Mouse (Mus musculus): ENCODE results near the gene Clec12b. TPM values are rescaled to one million over a fixed set of nuclear protein-coding genes. Genes with fewer than 3 reads are reported as not detected.
"Not testable (repeated sequence)": the region's sequence is repeated elsewhere in the genome, so short reads cannot be mapped to it uniquely, and the experiment has no call there.

Clec12b gene
- total RNA-seq, 4 experiments from 2014 or later = 0.25 TPM; not detected in 3

DNA sequence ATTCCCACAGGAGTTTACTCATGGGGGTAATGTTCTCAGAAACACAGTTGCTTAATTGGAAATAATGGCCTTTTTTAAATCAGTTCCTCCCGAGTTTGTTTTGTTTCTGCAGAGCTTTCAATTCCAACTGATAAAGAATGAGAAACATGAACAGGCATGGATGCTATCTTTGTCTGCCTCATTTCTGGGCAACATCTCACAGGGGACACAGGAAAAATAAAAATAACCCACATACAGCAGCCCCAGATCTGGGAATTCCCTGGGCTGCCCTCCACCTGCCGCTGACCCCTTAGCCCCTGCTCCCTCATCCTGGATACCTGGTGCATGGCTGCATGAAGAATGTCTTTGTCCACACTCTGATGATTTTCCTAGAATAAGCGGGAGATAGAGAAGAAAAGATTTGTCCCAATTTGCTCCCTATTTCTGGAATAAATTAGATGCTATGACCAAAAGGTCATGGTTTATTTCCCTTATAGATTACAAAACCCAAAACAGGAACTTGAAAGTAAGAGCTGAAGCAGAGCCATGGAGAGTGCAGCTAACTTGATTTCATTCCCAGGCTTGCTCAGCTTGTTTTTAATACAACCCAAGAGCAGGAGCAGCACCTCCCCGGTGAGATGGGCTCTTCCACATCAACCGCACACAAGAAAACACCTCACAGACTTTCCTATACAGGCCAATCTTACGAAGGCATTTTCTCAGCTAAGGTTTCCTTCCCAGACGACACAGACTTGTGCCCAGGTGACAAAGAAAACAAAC, 16.1 kb downstream of the Clec12b start:
- DNase-seq (ENCODE audit: low spot score) = no peak

DNA sequence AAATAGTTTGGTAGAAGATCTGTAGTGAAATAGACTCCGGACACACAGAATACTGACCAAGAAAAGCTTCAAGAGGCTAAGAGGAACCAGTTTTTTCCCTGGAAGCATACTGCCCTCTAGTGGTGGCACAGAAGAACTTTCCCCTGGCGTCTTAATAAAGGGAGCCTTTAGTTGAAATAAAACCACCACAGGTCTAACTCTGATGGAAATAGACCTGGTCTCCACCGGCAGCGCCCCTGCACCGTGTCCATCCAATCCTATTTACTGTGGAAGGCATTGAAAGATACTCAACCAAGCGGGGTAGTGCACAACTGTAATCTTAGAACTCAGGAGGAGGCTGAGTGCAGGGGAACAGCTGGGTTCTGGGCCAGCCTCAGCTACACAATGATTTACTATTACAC, 19.7 kb downstream of the Clec12b start:
- peak; percentile 58 for DNase-seq (ENCODE audit: low spot score)

DNA sequence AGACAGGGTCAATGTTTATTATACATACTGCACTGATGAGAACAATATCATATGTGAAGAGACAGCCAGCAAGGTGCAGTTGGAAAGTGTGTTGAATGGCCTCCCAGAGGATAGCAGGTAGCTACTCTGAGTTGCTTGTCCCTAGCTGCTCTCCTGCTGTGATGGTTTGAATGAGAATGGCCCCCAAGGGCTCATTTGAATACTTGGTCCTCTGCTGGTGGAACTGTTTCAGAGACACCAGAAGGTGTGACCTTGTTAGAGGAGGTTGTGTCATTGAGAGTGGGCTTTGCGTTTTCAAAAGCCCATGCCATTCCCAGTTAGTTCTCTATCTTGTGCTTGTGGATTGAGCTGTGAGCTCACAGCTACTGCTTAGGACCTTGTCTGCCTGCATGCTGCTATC, 21.7 kb downstream of the Clec12b start:
- no peak for DNase-seq (ENCODE audit: low spot score)

DNA sequence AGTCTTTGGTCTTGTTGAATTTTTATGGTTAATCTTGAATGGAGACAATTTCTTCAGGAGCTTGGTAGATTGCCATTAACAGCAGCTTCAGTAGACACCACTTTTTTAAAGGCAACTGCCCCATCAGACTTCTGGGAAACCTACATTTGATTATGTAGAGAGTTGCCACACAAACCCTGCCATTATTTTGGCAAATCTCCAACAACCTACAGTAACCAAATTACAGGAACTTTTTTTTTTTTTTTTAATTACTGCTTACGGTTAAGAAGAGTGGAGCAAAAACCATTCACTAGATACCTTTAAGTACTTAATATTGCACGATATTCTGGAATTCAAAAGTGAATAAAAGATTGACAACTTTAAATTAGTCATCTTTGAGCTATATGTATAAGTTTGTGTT, 26.2 kb downstream of the Clec12b start:
- DNase-seq (ENCODE audit: low spot score) = no peak

DNA sequence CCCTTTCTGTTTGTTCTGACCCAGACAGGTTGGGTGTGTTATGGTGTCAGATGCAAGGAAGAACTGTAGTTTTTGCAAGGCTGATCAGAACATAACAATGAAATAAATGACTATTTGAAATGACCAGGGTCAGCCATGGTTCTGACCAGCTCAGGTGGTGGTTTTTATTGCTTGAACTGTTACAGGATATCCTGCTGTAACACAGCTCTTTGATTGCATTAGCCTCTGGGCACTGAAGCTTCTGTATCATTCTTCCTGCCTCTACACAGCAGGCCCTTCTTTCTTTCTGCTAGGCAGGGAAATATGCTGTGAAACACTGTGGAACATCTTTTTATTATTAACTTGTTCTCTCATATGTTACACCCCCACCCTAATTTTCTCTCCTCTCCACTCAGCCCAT, 29.2 kb downstream of the Clec12b start:
- DNase-seq (ENCODE audit: low spot score) = no peak

DNA sequence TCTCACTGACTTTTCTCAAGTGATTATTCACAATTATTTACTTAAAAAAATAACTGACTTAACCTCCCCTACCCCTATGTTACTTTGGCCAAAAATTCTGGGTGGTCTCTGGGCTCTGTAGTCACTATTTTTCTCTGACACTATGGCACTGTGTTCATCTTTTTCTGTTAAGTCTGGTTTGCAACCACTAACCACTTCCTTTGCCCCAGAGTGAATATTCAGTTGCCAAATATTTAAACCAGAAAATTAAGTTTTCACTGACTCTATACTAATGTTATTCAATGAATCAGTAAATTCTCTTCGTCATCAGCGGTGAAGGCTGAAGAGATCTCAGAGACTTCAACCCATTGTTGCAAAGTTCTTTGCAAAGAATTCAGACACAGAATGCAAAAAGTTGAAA, 29.9 kb downstream of the Clec12b start:
- no peak for DNase-seq (ENCODE audit: low spot score)

DNA sequence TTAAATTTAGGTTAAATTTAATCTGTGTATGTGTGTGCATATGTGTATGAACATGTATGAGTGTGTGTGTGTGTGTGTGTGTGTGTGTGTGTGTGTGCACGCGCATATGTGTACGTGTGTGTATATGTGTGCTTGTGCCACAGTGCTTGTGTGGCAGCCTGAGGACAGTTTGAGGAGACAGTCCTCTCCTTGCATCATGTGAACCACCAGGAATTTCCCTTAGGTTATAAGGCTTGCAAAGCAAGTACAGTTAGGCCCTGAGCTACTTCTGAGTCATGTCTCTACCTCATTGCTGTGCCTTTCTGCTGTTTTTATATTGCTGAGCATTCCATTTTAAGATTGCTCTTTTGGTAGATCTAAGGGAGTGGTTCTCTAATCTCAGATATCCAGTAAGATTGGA, 34.6 kb downstream of the Clec12b start:
- DNase-seq (ENCODE audit: low spot score) = no peak

DNA sequence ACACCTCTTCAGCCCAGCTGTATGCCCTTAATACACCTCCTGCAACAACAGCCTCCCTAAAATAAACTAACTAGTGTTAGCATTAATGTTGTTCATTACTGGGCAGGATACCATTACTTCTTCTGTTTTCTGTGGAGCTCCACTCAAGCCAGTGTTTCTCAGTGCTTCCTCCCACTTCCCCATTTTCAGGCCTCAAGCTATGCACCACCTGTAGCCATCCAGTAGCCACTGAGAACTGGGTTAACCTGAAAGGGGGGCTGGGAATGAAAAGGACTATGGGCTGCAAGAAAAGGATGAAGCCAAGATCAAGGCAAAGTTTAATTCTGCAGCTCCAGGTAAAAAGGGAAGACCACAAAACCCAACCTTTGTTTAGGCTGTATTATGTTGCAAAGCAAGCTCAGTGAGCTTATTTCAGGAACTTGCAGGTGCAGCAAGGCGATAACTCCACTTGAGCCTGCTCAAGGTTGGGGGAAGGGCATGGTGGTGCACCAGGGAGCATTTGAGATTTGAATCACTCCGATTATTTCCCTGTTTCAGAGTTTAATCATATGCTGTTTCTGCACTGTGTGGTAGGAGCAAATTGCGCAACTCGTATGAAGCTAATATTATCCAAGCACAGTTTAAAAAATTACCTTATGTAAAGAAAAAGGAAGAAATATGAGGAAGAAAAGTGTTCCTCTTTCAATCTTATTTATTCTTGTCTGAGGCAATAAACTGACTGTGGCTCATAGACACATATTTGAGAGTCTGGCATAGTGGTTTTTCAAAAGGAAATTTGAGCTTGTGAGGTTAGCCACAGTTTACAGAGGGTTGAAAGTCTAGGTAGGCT, 35.9 kb downstream of the Clec12b start:
- DNase-seq (ENCODE audit: low spot score) = peak; percentile 36

DNA sequence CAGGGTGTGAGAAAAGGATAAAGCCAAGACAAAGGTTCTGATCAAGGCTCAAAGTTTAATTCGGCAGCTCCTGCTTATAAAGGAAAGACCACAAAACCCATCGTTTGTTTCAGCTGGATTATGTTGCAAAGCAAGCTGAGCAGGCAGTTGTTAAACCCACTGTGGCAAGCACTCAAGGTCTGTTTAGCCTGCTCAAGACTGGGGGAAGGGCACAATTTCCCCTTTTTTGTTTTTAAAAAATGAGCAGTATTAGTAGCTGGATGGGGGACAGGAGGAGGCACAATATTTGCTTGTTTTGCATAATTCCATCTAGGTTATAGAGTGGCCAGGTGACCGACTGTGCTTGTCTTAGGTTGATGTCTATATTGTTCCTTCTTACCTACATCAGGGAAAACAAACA, 41.3 kb downstream of the Clec12b start:
- DNase-seq (ENCODE audit: low spot score) = no peak

DNA sequence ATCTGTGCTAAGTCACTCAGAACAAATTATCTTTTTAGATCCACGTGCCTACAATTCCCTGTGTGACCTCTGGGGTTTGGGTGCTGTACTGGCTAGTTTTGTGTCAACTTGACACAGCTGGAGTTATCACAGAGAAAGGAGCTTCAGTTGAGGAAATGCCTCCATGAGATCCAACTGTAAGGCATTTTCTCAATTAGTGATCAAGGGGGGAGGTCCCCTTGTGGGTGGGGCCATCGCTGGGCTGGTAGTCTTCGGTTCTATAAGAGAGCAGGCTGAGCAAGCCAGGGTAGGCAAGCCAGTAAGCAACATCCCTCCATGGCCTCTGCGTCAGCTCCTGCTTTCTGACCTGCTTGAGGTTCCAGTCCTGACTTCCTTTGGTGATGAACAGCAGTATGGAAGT, 43.3 kb downstream of the Clec12b start, which contains the start of gene Clec12a:
Gene Clec12a (plus strand): TSS at position 301 of the 400 bp plus-strand sequence.
- not testable (repeated sequence) for DNase-seq (ENCODE audit: low spot score)

DNA sequence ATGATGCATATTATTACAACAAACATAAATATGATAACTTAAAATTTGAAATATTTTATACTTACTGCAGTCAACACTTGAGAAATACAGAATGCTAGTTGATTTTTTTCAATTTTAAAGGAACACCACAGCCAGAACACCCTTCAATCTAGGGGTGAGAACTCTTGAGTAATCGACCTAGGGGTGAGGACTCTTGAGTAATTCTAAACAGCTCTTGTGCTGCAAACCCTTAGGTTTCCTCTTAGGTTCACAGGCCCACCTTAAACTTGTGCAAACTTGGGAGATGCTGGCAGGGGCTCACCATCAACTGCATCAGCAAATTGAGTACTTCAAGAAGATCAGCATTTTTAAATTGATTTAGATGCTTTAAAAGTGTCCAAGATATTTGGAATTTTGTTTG, 47.9 kb downstream of the Clec12b start:
- DNase-seq (ENCODE audit: low spot score) = no peak

DNA sequence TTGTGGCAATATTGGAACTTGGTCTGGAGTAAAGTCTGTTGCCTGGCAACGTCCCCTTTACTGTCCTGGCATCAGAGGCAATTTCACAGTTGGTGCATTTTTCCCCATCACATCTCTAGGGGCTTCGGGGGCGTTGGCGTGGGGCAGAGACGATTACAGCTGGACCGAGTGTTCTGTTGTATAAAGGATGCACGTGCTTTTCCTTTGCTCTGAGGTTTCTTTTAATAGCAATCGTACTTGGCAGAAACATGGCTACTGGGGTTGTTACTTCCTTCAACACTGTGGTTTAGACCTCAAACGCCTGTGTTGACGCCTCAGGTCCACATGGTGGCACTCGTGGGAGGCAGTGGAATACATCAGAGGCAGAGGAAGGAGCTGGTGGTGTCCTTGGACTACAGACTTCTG, 52.0 kb downstream of the Clec12b start:
- peak; percentile 52 for DNase-seq (ENCODE audit: low spot score)

DNA sequence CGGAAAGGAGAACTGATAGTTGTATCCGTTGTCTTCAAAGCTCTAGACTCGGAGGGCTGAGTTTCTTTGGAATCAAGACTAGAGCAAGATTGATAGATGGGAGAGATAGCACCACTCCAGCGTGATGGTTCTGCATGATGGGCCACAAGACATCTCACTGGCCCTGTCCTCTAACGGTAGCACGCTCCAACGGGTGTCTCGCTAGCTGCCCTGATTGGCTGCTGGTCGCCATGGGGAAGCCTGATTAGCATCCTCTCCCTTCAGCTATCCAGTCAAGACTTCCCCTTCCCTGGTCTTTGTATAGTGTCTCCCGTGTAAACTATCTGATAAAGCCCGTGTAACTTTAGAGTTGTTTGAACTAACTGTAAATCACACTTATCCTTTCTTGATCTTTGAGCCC, 54.1 kb downstream of the Clec12b start, which contains the start of gene 4922502D21Rik:
Gene 4922502D21Rik (minus strand): TSS at position 187 of the 400 bp plus-strand sequence.
- no peak for DNase-seq (ENCODE audit: low spot score)

DNA sequence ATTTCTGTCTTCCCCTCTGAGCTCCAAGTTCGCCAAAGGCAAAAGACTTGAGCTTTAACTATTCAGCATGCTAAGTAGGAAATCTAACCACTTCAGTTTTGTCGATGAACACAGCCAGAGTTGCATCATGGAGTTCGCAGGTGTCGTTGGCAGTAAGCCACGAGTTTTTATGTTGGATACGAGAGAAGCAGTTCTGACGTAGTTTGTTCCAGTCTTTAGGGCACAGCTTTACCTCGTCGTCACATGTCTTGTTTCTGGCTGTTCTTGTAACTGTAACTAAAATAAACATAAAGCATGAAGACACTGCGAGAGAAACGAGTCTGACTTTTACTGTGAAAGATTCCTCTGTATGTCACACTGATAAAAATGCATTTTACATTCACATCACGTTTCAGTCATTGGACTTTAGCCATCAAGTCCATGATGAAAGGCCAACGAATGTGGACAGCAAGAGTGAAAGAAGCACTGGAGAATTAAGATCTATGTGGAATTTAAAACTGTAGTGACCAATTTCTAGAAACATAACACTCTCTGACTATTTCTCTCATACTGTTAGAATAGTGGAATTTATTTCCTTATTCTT, 59.0 kb downstream of the Clec12b start:
- DNase-seq (ENCODE audit: low spot score) = no peak

DNA sequence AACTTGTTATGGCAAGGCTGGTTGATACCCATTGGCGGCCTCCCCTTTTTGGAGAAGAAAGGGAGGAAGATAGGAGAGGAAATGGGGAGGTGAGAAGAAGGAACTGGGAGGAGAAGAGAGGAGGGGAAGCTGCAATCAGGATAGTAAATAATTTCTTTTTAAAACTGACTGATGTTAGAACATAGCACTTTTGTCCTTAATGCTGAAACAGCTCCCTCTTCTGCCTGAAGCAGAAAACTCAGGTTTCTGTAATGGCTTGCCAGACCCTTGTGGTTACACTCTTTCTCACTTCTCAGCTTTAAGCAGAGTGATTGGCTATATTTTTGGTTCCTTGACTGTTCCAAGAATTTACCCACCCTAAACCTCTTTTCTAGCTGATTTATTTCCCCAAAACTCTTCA, 59.7 kb downstream of the Clec12b start:
- DNase-seq (ENCODE audit: low spot score) = no peak

Other genes starting within 250 kb of the Clec12b start
- gene Clec2d, start 205.3 kb downstream of the Clec12b start, total RNA-seq (2022) = 10 to 100 TPM; 28.4 to 43.3 (median 34.1) TPM
- under 1 TPM in 1 of 4 experiments, not detected in 3; 0.16 TPM for gene Cd69, start 110.4 kb downstream of the Clec12b start, total RNA-seq (2022)
- gene 4922502D21Rik, start 54.1 kb downstream of the Clec12b start, total RNA-seq (2022) = not detected
- 1 to 10 TPM in 1 of 4 experiments, under 1 TPM in 3; 0.43 to 1.2 (median 0.70) TPM for gene Clec12a, start 43.2 kb downstream of the Clec12b start, total RNA-seq (2022)
- gene Clec1b, start 11.4 kb upstream of the Clec12b start, total RNA-seq (2022) = 1 to 10 TPM; 1.3 to 2.3 (median 1.6) TPM
- gene Clec9a, start 23.0 kb upstream of the Clec12b start, total RNA-seq (2022) = under 1 TPM in 2 of 4 experiments, not detected in 2; 0.47 to 0.60 TPM
- gene Clec1a, start 66.1 kb upstream of the Clec12b start, total RNA-seq (2022) = 10 to 100 TPM in 3 of 4 experiments, 1 to 10 TPM in 1; 7.7 to 13.1 (median 11.7) TPM
- under 1 TPM in 2 of 4 experiments, not detected in 2; 0.20 to 0.31 TPM for gene Olr1, start 121.3 kb upstream of the Clec12b start, total RNA-seq (2022)
- not detected for gene Tmem52b, start 126.7 kb upstream of the Clec12b start, total RNA-seq (2022)
- gene Gabarapl1, start 147.3 kb upstream of the Clec12b start, total RNA-seq (2022) = 100 to 1,000 TPM; 118 to 204 (median 178) TPM
- gene Klre1, start 192.0 kb upstream of the Clec12b start, total RNA-seq (2022) = not detected
- gene Klrd1, start 205.9 kb upstream of the Clec12b start, total RNA-seq (2022) = under 1 TPM in 1 of 4 experiments, not detected in 3; 0.35 TPM
- under 1 TPM in 2 of 4 experiments, not detected in 2; 0.27 to 0.34 TPM for gene Klrk1, start 238.0 kb upstream of the Clec12b start, total RNA-seq (2022)